Mouse (Mus musculus): ENCODE results near the gene Pdzd8. TPM values are rescaled to one million over a fixed set of nuclear protein-coding genes. Genes with fewer than 3 reads are reported as not detected.

Pdzd8 gene
- total RNA-seq, 2 experiments from 2014 or later: 46.8 to 57.6 TPM

DNA sequence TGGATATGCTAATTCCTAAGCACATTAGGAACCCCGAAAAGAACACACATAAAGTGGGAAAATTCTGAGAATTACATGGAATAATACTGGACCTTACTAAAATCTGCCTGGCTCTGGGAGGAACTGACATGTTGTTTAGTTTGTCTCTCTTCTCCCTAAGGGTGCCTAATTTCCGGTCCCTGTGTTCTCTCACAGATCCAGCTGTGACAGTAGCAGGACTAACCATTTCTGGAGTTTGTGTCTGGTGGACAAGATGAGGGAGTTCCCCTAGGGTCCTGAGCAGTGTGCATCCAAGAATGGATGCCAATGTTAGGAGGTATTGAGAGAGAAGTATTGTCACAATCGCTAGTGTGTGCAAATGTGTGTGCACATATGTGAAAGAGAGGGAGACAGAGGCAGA is 10.8 kb upstream of the Pdzd8 start:
- ATAC-seq (replicated peaks; ENCODE audit: poor library complexity, severe bottlenecking): no peak

DNA sequence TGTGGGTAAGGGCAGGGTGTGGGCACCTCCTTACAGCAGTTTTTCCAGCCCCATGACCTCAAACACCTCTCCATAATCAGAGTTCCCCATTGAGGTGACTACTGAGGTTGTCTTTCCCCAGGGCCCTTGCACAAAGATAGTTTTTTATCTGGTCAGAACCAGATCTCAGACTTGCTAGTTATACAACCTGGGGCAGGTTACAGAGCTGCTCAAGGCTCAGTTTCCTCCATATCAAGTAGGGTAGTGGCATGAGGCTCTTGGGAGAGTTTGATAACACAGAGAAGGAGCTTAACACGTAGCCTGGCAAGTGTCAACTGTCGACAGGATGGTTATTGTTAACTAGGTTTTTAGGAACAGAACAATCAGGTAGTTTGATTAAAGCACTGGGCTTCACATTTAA is 9.3 kb upstream of the Pdzd8 start:
- ATAC-seq (replicated peaks; ENCODE audit: poor library complexity, severe bottlenecking): no peak

DNA sequence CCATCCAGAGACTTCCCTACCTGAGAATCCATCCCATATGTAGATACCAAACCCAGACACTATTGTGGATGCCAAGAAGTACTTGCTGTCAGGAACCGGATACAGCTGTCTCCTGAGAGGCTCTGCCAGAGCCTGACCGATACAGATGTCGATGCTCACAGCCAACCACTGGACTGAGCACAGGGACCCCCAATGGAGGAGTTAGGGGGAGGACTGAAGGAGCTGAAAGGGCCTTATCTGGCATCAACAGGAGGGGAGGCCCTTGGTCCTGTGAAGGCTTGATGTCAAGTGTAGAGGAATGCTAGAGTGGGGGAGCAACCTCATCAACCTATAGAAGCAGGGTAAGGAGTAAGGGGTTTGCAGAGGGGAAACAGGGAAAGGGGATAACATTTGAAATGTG is 7.2 kb upstream of the Pdzd8 start:
- no peak for ATAC-seq (replicated peaks; ENCODE audit: poor library complexity, severe bottlenecking)

- no peak for ATAC-seq (replicated peaks; ENCODE audit: poor library complexity, severe bottlenecking)
These were observed 5.7 kb upstream of the Pdzd8 start for GRCm38 (mm10) chr19:59351151-59351889.

DNA sequence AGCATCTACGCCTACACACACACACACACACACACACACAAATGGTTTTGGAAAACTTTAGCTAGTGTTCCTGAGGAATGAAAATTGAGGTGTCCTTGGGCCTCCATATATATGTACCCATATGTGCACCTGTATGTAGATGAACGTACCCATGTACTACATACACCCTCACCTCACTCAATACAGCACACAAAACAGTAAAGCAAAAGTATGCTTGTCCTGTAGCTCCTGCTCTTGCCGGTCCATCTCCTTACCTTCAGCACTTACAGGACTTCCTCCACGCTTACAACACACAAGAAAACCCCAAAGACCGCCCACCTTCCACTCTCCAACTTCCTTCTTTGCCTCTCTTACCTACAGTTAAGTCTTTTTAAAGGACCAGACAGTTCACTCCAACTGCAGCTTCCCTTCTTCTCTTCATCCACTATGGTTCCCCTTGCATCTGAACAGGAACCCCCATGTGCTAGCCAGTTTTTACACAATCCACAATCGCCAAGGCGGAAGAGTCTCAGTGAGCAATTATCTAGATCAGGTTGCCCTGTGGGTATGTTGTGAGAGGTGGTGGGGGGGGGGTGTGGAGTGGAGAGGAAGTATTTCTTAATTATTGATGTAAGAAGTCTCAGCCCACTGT is 4.8 kb upstream of the Pdzd8 start:
- peak; percentile 87 for ATAC-seq (replicated peaks; ENCODE audit: poor library complexity, severe bottlenecking)

GRCm38 (mm10) chr19:59349329-59349960 is 3.9 kb upstream of the Pdzd8 start:
- no peak for ATAC-seq (replicated peaks; ENCODE audit: poor library complexity, severe bottlenecking)

GRCm38 (mm10) chr19:59346325-59346724 is 745 bp upstream of the Pdzd8 start:
- no peak for ATAC-seq (replicated peaks; ENCODE audit: poor library complexity, severe bottlenecking)

DNA sequence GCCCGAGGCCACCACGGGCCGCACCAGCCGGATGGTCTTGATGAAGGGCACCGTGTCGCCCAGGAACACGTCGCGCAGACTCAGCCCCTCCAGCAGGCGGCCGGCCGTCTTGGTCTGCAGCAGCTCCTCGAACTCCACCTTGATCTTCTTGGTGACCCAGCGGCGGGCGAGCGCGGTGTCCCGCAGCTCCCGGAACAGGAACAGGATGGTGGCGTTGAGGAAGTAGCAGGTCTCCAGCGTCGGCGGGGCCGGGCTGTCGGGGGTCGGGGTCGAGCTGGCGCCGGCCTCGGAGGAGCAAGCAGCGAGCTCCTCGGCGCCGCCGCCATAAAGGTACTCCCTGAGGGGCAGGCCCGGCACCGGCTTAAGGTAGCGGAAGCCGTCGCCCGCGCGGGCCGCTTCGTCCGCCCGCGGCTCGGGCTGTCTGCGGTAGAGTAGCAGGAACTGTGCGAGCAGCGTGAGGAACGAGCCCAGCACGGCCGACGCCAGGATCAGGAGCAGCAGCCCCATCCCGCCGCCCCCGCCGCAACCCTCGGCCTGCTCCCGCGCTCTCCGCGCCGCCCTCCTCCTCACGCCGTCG is 411 bp downstream of the Pdzd8 start:
- ATAC-seq (replicated peaks; ENCODE audit: poor library complexity, severe bottlenecking): peak; percentile 54

- peak; percentile 80 for ATAC-seq (replicated peaks; ENCODE audit: poor library complexity, severe bottlenecking)
These were observed 1.3 kb downstream of the Pdzd8 start for GRCm38 (mm10) chr19:59344304-59344711.

DNA sequence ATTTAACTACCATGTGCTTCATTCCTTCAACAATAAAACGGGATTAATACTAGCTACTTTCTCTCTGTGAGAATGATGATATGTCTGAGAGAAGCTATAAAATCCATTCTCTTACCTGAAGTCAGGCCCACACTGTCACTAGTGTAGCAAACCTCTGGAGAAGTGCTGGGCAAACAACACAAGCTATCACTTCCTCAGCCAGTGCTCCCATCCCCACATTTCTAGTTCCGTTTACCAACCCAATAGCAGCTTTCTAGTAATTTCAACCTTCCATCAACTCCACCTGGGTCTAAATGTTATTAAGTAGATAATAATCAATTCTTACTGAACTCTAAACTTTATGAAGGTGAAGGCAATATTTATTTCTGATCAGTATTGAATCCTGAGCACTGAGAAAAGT is 2.6 kb downstream of the Pdzd8 start:
- no peak for ATAC-seq (replicated peaks; ENCODE audit: poor library complexity, severe bottlenecking)

DNA sequence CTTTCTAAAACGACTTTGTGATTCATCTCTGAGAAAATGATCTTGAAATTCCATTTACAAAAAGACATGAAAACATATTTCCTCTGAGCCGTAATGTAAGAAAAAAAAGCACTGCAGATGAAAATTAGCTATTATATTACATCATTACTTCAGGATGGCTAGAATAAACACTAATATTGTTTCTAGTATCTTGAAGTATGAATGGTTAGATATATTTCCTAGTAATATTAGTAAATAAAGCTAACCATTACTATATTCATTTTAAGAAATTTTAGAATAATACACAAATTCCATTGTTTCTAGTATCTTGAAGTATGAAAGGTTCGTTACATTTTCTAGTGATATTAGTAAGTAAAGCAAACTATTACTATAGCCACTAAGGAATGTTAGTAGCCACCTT is 5.7 kb downstream of the Pdzd8 start:
- ATAC-seq (replicated peaks; ENCODE audit: poor library complexity, severe bottlenecking): no peak

GRCm38 (mm10) chr19:59337872-59338681 is 7.5 kb downstream of the Pdzd8 start:
- peak; percentile 35; the same call in 1 of the 2 replicates for ATAC-seq (replicated peaks; ENCODE audit: poor library complexity, severe bottlenecking)

DNA sequence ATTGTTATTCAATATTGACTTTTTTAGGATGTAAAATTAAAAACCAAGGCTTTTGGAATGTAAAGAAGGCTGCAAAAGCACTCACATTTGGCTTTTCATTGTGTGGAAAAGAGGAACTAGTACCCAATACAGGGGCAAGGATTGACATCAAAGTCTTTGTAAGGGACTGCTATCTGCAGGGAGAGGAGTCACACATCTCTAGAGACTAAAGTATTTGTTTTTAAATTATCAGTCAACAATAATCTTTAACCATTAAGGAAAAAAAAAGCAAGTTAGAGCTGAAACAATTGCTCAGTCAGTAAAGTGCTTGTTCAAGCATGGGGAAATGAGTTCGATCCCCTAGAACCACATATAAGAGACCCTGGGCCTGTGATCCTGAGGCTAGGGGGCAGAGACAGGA is 8.9 kb downstream of the Pdzd8 start:
- ATAC-seq (replicated peaks; ENCODE audit: poor library complexity, severe bottlenecking): no peak

DNA sequence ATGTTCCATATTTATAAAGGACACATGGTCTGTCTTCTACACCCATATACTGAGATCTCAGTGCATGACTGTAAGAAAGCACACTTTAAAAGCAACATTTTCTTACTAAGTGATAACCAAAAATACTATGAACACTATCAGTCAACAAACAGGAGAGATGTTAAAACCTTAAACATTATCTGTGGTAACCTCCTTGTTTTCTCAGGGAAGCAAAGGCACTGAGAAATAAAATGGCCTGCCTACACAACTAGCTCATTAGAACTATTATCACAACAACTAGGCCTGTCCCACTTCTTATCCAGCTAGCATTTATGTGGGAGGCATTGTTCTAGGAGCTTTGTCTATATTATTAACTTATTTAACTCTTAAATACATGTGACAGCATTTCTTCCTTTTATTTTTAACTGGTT is 14.8 kb downstream of the Pdzd8 start:
- ATAC-seq (replicated peaks; ENCODE audit: poor library complexity, severe bottlenecking): no peak

DNA sequence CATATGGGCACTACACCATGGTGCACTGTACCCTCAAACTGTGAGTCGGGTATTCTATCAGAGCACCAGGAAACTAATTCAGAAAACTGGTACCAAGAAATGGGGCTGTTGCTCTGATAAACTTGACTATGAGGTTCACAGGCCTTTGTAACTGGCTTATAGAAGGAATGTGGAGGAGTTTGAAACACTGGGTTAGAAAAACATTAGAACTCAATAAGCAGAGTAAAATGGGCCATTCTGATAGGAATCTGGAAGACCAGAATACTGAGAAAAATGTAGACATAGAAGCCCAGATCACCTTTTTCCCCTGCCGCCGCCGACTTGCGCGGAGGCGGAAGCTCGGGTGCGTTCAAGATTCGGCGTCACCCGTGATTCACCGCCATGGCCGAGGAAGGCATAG is 23.6 kb downstream of the Pdzd8 start, which contains the start of gene Rps12-ps3:
Gene Rps12-ps3 (plus strand): TSS at position 301 of the 400 bp plus-strand sequence.
- ATAC-seq (replicated peaks; ENCODE audit: poor library complexity, severe bottlenecking): no peak

DNA sequence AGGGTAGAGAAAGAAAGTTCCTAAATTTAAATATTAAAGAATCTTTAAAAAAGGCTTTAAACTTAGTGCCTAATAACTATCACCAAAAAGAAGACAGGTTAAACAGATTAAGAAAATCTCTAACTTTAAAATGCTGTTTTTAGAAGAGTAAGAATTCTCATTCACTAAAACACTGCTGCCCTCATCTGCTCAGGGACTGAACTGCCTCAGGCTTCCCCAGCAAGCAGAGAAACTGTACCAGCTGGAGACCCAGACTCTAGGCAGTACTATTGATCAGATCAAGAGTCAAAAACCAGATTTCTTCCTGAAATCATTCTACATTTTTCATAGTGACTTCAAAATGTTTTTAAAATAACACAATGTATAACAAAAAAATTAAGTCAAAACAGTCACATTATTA is 29.0 kb downstream of the Pdzd8 start:
- no peak; the same call in 1 of the 2 replicates for ATAC-seq (replicated peaks; ENCODE audit: poor library complexity, severe bottlenecking)

DNA sequence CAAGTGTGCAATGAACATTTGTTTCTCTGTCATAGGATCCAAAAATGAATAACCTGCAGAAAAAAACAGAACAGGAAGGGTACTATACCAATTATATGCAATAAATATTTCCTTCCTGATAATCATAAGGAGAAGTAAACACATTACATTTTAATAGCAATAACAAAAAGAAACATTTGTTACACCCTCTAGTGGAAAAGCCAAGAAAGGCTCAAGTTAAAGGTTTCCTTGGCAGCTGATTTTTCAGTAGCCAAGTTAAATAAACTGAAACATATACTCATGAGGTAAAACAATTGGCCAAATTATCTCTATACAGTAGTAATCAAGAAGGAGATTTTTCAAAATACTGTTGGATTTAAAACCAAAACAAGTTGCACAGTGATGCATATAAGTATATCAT is 30.3 kb downstream of the Pdzd8 start:
- no peak for ATAC-seq (replicated peaks; ENCODE audit: poor library complexity, severe bottlenecking)

GRCm38 (mm10) chr19:59292183-59292839 is 53.3 kb downstream of the Pdzd8 start:
- no peak for ATAC-seq (replicated peaks; ENCODE audit: poor library complexity, severe bottlenecking)

DNA sequence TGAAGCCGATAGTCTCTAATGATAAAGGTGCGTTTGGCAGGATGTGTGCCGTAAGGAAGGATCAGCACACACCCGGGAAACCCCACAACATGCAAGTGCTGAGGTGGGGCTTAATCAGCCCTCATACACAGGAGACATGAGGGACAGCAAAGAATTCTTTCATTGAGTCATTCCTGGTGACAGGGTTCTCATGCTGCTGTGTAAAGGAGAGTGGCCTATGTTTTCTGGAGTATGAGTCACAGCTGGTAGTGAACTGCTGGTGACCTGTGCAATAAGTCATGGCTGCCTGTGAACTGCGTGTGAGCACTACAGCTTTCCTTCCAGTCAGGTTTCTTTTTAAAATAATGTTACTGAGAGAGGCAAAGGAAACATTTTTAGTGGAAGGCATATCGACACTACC is 55.8 kb downstream of the Pdzd8 start:
- no peak; the same call in 1 of the 2 replicates for ATAC-seq (replicated peaks; ENCODE audit: poor library complexity, severe bottlenecking)

DNA sequence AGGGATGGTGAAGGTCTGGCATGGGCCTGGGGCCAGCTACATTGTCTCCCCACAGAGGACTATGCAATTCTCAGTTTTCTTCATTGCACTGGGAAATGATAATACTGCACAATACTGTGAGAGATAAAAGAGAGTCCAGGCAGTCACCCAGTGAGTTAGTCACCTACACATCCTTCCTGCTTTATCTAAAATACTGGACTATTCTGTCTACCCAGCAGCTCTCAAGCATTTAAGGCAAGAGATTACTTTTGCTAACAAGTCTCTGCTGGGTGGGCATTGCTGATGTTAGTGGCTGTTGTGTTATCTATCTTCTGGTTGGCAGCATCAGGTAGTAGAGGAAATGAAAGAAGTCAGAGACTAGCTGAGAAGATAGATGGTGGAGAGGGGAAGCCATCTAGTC is 56.5 kb downstream of the Pdzd8 start:
- no peak for ATAC-seq (replicated peaks; ENCODE audit: poor library complexity, severe bottlenecking)

Measured in granulocyte monocyte progenitor cell, adult 5-6 weeks (primary cell).